Mouse (Mus musculus) layer of hippocampus, postnatal 10 days (tissue): ENCODE measurements at regions not wholly inside any gene's neighbourhood (a gene's known extent, or its start where the extent isn't known, plus 50 kb on each side); places are given as distances from the start of the nearest gene placed in this dataset.

ENCODE experiments used
- DNase-seq, 2 experiments: peaks; one replicate each; pipeline ENCODE4 v3.0.0; 2021; ENCODE audit warnings: low spot score in 2 of 2

DNA sequence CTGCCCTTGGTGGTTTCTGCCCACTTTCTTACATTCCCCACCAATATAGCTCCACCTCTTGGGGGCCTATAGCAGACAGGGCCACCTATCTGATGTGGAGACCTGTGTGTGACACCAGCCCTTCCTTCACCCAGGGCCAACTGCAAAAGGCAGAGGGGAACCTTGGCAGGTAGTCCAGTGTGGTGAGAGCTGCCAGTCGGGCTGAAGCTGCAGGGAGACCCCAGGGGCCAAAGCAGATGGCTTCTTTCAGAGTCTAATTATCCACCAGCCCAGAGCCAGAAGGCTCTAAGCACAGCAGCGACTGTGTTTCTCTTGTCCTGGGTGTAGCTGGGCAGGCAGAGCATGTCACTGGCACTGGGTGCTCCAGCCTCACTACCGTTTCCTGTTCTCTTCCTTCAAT, 104.5 kb downstream of the Chst1 start:
- DNase-seq = no peak

DNA sequence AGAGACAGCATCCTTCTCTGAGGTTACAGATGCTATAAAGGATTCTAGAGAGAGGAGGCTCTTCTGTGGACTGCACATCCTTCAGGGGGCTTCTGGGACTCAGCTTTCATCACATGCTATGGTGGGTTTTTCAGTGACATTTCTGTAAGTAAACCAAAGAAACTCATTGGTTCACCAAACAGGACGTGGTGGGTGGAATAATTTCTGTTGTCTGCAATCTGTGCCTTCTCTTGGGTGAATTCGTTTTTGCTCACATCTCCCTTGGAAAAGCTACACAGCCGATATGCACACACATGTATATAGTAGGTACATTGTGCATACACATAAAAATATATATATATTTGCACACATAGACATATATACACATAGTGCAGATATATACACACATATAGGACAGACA, 110.2 kb downstream of the Chst1 start:
- DNase-seq = no peak

GRCm38 (mm10) chr2:92711122-92711777, 111.7 kb downstream of the Chst1 start:
- no peak for DNase-seq

GRCm38 (mm10) chr2:92712266-92713144, 113.0 kb downstream of the Chst1 start:
- DNase-seq = peak; percentile 59 to 73

DNA sequence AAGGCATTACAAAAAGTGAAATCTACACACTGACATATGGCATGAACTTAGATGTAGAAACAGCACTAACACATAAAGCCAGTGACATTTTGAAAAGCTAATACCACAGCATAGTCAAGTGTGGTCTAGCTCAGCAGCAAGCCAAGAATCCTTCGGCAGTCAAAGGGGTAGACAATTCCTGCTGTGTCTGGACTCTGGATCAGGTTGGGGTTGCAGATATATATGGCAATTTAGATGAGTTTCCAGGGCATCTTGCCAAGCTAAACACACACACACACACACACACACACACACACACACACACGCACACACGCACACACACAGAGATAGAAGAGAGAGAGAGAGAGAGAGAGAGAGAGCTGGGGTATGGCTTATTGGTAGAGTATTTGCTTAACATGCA, 118.2 kb downstream of the Chst1 start:
- DNase-seq = no peak

- no peak for DNase-seq
Measured at GRCm38 (mm10) chr2:92721951-92722350, 122.4 kb downstream of the Chst1 start.

DNA sequence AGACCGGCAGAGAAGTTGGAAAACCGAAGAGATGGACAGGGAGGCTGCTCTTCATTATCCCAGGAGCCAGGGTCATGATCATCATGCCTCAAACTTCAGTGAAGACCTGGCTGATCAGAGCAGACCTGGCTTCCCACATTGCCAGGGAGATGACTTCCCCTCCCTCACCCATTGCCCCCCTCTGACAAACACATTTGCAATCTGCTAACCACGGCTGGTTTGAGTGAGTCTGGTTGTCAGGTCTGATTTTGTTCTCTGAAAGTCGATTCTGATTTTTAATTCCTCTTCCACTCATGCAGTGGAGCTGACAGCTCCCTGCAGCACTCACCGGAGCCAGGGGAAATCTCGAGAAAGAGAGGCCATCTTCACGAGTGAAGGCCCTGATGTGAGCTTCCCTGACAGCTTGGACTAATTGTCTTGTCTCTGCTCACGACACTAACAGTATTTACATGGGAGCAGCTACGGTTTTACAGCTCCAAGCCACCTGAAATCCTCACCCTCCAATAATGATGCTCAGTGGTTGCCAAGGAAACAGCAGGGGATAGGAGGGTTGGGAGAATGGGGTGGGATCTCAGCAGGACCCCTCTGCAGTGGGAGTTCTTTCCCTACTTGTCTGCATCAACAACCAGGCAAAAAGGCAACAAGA, 124.2 kb downstream of the Chst1 start:
- DNase-seq = no peak

- no peak for DNase-seq
Measured at GRCm38 (mm10) chr2:92726640-92727039, 127.1 kb downstream of the Chst1 start.

DNA sequence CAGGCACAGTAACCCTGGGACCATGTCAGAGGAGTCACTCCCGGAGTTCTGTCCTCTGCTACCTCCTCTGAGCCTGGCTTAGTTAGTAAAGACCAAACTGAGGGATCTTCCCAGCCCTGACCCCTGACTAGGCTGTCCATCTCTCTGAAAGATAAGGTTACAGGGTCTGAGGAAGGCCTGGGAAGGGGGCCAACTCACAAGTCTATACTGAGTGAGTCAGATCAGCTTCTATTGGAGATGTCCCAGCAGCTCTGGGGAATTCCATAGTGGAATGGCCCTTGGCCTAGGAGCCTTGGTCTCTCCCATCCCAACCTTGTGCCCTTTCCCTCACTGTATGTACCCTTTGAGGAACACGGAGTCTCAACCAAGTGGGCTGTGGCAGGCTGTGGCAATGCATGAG, 127.7 kb downstream of the Chst1 start:
- no peak for DNase-seq

DNA sequence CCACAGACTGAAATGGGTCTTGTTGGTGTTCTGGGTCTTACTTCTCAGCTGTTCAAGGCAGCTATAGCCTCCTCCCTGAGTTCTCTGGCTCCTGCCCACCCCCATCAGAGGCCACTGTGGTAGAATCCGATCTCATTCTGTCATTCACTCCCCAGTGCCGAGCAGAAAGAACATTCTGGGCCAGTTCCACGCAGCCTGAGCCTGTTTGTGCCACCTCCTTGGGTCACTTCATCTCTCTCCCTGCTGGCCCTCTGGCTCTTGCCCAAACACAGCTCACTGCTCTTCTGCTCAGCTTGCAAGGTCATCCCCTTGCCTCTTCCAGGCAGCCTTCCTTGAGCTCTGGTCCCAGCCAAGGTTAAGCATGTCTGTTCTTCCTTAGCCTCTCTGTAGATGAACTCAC, 128.9 kb downstream of the Chst1 start:
- no peak for DNase-seq

GRCm38 (mm10) chr2:92730371-92730770, 130.9 kb downstream of the Chst1 start:
- no peak for DNase-seq

- no peak for DNase-seq
Measured at GRCm38 (mm10) chr2:92733403-92733802, 133.9 kb downstream of the Chst1 start.

DNA sequence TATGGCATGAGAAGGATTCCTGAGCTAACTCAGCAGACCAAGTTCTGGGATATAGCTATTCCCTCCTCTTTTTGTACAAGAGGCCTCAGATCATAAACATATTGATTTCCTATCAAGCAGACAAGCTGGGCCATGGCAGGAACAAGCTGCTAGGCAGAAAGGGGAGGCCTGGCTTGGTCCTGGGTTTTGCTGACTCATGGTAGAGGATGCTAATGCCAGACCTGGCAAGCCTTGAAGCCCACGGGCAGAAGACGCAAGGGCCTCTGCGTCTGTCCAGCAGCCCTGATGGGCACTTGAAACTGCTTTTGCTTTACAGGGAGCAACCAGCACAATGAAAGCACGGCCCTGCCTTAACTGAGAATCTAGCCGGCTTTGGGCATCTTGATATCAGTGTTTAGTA, 136.3 kb downstream of the Chst1 start:
- DNase-seq = no peak

- no peak for DNase-seq
Measured at GRCm38 (mm10) chr2:92737301-92737700, 137.8 kb downstream of the Chst1 start.

DNA sequence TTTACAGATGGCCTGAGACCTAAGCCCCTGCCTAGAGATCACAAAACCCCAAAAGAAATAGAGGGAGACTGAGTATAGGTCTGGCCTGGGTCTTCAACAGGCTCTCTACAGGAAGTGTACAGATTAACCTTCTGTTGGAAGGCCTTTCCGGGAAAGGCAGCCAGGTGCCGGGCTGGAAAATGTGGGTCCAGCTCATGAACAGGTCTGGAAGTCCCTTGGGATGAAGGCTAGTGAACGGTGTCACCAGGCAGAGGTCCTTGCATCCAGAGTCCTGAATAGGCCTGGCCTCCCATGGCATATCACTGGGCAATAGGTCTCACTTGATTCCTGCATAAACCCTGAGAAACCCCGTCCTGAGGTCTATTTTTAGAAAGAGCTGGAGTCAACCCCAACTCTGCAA, 140.1 kb downstream of the Chst1 start:
- no peak for DNase-seq

- DNase-seq = no peak
Measured at GRCm38 (mm10) chr2:92740776-92741295, 141.3 kb downstream of the Chst1 start.

DNA sequence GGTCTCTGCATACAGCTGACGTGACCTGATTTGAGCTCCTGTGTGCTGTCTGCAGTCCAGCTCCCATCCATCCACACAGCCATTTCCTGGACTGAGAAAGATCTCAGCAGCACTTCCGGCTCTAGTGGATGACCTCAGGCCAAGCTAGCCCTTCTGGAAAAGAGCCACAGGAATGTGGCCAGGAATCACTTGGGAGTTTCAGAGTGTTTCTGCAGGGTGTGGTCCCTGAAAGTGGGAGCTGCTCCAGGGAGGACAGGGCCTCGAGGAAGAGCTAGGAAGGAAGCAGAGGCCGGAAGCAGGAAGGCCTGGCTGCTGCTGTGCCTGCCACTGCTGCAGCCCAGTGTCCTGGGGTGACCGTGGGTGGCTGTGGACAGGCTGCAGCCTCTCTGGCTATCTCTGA, 142.5 kb downstream of the Chst1 start:
- no peak for DNase-seq

- DNase-seq = no peak
Measured at GRCm38 (mm10) chr2:92742671-92743070, 143.2 kb downstream of the Chst1 start.

- no peak for DNase-seq
Measured at GRCm38 (mm10) chr2:92743152-92743551, 143.6 kb downstream of the Chst1 start.

DNA sequence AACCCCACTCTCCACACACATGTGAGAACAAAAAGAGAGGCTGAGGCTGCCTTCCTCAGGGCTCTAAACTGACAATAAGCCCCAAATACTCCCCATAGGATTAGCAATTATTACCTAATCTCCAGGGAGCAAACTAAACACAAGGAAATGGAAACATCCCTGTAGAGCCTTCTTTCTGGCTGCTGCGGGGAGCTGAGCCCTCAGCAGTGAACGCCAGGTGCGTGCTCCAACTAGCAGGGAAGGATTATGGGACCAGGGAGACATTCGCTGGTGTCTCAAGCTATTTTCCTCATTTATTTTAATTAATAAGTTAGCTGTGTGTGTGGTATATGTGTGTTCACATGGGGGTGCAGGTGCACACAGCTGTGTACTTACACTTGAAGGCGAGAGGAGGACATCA, 144.4 kb downstream of the Chst1 start:
- DNase-seq = no peak

DNA sequence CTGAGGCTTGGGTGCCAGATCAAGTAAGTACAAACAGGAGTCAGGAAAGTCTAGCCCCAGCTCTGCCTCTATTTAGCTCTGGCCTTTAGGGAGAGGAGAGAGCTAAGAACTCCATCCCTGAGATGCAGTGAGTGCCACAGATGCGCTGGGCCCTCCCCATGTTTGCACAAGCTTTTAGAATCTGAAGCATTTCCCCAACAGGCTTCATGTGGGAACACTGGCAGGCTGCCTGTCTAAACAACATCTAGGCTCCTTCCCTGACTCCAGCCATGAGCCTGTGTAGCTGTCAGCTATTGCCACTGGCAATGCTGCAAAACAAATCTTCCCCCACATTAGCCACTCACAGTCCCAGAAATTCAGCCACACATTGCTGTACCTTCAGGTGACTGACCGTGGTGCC, 147.9 kb downstream of the Chst1 start:
- DNase-seq = no peak

- no peak for DNase-seq
Measured at GRCm38 (mm10) chr2:92750116-92750515, 150.6 kb downstream of the Chst1 start.
